Mouse (Mus musculus): Measurements from ENCODE around the gene Gm28434.

The Gm28434 gene

GRCm38 (mm10) chr5:87969201-87969600 is at the start of gene Gm28434, which contains the start of gene 2310003L06Rik:
Gene Gm28434, plus strand, starts transcription at chr5:87969517.
Gene 2310003L06Rik, plus strand, starts transcription at chr5:87969459.
- no peak for DNase-seq

- no peak for DNase-seq
Measured at GRCm38 (mm10) chr5:87925372-87925771, 43.9 kb upstream of the Gm28434 start, which contains the start of gene Csn3. Gene Csn3, plus strand, starts transcription at chr5:87925579.

GRCm38 (mm10) chr5:87931603-87932002 is 37.7 kb upstream of the Gm28434 start:
- DNase-seq: no peak

GRCm38 (mm10) chr5:87940752-87941151 is 28.6 kb upstream of the Gm28434 start:
- no peak for DNase-seq

GRCm38 (mm10) chr5:87942515-87942914 is 26.8 kb upstream of the Gm28434 start:
- DNase-seq: no peak

GRCm38 (mm10) chr5:87951836-87952235 is 17.5 kb upstream of the Gm28434 start:
- DNase-seq: no peak

- no peak for DNase-seq
Measured at GRCm38 (mm10) chr5:87979139-87979538, 9.8 kb downstream of the Gm28434 start, which contains the start of gene Cabs1. Gene Cabs1, plus strand, starts transcription at chr5:87979439.

GRCm38 (mm10) chr5:87982468-87983214 is 13.3 kb downstream of the Gm28434 start:
- DNase-seq: no peak

GRCm38 (mm10) chr5:88002249-88002648 is 32.9 kb downstream of the Gm28434 start, which contains the start of gene Smr3a:
Gene Smr3a, plus strand, starts transcription at chr5:88002549.
- DNase-seq: no peak

- no peak for DNase-seq
Measured at GRCm38 (mm10) chr5:88005241-88005640, 35.9 kb downstream of the Gm28434 start.
